22 mouse cellular contexts compared by ENCODE assay signal in the genomic region with DNA sequence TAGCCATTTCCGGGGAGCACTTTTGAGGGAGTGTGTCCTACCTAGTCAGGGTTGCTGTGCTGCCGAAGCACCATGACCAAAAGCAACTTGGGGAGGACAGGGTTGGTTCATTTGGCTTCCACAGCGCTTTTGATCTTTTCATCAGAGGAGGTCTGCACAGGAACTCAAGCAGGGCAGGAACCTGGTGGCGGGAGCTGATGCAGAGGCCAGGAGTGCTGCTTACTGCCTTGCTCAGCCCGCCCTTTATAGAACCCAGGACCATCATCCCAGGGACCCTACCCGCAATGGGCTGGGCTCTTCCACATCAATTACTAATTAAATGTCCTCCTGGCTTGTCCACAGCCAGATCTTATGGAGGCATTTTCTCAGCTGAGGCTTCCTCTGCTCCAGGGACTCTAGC.
"Had no signal": no experiment of that assay in that cellular context is flagged by ENCODE, and none has a peak within 500 bp of the region (broad histone marks: within the 10 kb centered on the region; RNA-seq: fewer than 3 reads in every experiment).

No protein-coding gene starts in this region.

- ATAC-seq: liver, postnatal 0 days; lung, postnatal 0 days; midbrain, embryonic 15.5 days had no signal

- H3K36me3 ChIP-seq: kidney, embryonic 15.5 days; midbrain, embryonic 15.5 days; neural tube, embryonic 15.5 days had no signal

- H3K4me2 ChIP-seq: kidney, embryonic 15.5 days; limb, embryonic 12.5 days; limb, embryonic 15.5 days; liver, embryonic 11.5 days; lung, embryonic 14.5 days; midbrain, embryonic 12.5 days; midbrain, embryonic 15.5 days; neural tube, embryonic 12.5 days; neural tube, embryonic 15.5 days had no signal

- H3K9ac ChIP-seq: kidney, embryonic 15.5 days; limb, embryonic 12.5 days; limb, embryonic 15.5 days; liver, embryonic 14.5 days; liver, postnatal 0 days; lung, embryonic 14.5 days; midbrain, embryonic 12.5 days; midbrain, embryonic 15.5 days; neural tube, embryonic 12.5 days; neural tube, embryonic 15.5 days had no signal

- H3K27ac ChIP-seq: kidney, embryonic 15.5 days; limb, embryonic 12.5 days; limb, embryonic 15.5 days; liver, embryonic 14.5 days; macrophage; midbrain, embryonic 12.5 days; midbrain, embryonic 15.5 days; neural tube, embryonic 12.5 days; neural tube, embryonic 15.5 days; stomach, postnatal 0 days had no signal

- H3K27me3 ChIP-seq: kidney, embryonic 15.5 days; limb, embryonic 15.5 days; midbrain, embryonic 12.5 days; midbrain, embryonic 15.5 days; neural tube, embryonic 12.5 days; neural tube, embryonic 15.5 days had no signal

- H3K4me1 ChIP-seq: kidney, embryonic 15.5 days; midbrain, embryonic 12.5 days; midbrain, embryonic 15.5 days; neural tube, embryonic 12.5 days; neural tube, embryonic 15.5 days had no signal

- H3K9me3 ChIP-seq: kidney, embryonic 15.5 days; limb, embryonic 12.5 days; limb, embryonic 15.5 days; midbrain, embryonic 12.5 days; midbrain, embryonic 15.5 days; neural tube, embryonic 12.5 days; neural tube, embryonic 15.5 days had no signal

- H3K4me3 ChIP-seq: kidney, embryonic 15.5 days; limb, embryonic 12.5 days; limb, embryonic 15.5 days; midbrain, embryonic 12.5 days; midbrain, embryonic 15.5 days; neural tube, embryonic 12.5 days; neural tube, embryonic 15.5 days had no signal

- DNase-seq: kidney, postnatal 4 days; left cerebral cortex, postnatal 4 days; liver, postnatal 0 days; lung, embryonic 14.5 days; right cerebral cortex, adult 18-20 months; right cerebral cortex, postnatal 14 days; right cerebral cortex, postnatal 4 days; thymus, adult 2 months; thymus, postnatal 14 days; thymus, postnatal 4 days had no signal
